Mouse (Mus musculus): Measurements from ENCODE around the gene Dnajc15. TPM values are rescaled to one million over a fixed set of nuclear protein-coding genes. Genes with fewer than 3 reads are reported as not detected.

The Dnajc15 gene
- total RNA-seq, 2 experiments from 2014 or later: 337 to 380 TPM

DNA sequence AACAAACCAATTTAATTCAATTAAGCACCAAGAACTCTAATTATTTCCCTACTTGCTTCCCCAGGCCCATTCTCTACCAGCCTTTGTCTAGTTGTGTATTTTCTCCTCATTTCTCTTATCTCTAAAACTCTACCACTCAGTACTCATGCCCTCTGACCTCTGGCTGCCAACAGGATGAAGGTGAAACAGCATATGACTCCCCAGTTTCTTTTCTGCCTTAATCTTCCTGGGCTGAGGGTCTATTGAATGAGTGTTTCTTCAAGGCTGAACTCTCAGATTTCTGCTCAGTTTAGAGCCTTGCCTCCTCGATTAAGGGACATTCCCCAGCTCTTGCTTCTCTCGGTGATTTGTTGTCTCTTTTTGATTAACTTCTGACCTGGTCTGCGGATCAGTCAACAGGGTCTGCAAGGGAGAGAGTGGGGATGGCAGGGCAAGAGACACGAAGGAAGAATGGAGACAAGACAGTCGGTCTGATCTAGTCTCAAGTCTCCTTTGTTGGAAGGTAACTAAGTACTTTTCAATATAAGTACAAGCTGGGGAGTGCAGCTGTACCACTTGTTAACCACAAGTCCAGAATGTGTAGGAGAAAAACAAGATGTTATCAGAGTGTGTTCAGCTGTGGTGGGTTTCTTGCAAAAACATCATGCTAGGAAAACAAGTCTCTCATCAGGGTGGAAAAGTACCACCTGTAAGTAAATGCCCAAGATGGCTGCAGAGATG is 13.9 kb downstream of the Dnajc15 start:
- no peak for DNase-seq (ENCODE audit: low spot score in 2 of 2)

DNA sequence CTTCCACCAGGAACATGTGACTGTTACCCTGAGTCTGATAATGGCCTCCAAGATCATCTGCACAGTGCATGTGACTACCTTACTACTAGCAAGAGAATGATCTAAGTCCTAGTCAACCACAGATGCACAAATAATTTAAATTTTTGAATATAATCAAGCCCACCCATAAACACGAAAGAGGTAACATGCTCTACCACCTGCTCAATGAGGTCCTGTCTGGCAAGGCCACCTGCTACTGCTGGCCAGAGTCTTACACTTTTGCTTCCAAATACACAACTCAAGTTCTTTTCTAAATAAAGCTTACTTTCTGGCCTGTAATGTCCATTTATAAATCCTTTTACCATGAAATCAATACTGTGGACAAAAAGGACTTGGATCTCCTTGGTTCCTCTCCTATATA is 15.0 kb downstream of the Dnajc15 start:
- no peak for DNase-seq (ENCODE audit: low spot score in 2 of 2)

DNA sequence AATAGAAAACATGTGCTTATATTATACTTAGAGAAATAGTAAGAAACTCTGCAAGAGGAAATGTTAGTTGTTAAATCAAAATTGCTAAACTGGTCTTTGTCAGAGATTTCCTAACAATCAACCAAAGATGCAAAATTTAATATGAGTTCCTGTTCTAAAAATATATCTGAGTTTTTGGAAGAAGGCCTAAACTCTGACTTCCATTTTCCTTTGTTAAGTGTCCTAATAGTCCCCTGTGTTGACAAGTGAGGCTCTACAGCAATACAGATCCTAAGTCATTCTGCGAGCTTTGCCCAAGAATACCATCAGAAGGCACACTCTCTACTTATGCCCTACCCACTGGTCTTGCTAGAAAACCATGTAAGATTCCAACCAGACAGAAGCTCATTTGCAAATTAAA is 21.0 kb downstream of the Dnajc15 start:
- no peak for DNase-seq (ENCODE audit: low spot score in 2 of 2)

DNA sequence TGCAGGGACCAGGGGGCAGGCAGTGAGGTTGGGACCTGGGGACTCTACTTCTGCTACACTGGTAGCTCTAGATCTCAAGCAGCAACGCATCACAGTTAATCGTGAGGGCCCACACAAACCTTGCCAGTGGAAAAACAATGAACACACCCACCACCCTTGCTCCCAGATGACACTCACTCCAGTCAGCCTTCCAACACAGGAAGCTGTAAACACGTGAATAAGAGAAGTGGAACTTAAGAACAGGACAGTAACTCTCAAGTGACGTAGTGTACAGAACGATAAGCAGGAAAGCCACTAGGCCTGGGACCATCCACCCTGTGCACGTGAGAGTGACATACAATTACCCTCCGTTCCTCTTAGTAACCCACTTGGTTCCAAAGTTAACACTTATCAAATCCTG is 25.1 kb downstream of the Dnajc15 start:
- DNase-seq (ENCODE audit: low spot score in 2 of 2): no peak

DNA sequence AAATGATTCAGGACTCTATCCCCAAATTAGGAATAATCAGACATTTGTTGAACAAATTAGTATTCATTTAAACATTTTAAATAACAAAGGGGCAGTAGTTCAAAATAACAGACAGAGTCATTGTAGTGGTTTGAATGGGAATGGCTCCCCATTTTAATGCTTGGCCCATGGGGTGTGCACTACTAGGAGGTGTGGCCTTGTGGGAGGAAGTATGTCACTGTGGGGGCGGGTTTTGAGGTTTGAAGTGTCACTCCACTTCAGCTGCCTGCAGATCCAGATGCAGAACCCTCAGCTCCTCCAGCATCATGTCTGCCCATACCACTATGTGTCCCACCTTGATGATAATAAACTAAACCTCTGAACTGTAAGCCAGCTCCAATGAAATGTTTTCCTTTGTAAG is 26.6 kb downstream of the Dnajc15 start:
- no peak for DNase-seq (ENCODE audit: low spot score in 2 of 2)

DNA sequence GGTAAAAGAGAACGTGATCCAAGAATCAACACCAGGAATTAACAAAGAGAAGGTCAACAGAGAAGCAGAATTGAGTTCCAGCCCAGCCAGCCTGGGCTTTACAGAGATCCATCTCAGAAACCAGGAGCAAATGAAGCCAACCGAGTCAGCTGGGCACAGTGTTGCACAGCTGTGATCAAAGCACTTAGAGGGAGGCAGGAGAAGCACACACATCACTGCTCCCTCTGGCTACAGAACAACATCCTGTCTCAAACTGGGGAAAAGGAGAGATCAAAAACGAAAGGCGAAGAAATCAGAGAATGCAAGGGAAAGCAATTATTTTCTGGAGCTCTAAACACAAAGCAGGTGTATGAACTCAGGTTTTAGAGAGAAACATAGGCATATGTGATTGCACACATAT is 28.7 kb downstream of the Dnajc15 start:
- DNase-seq (ENCODE audit: low spot score in 2 of 2): no peak

DNA sequence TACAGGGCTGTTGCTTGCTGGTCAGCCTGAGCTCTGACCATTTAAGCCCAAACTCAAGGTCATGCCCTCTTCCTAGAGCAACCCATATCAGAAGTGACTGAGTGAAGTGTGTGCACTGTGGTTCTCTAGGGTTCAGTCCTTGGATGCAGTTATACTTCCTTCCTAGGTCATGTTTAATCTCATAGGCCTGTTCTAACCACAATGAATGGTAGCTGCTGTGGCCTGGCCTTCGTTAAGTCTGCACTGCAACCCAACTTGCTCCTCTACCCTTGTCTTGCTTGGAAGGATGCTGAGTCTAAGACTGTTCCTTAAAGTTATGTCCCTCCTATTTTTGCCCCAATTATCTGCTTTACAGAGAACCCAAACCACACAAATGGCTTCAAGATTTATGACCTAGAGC is 29.4 kb downstream of the Dnajc15 start:
- DNase-seq (ENCODE audit: low spot score in 2 of 2): no peak

DNA sequence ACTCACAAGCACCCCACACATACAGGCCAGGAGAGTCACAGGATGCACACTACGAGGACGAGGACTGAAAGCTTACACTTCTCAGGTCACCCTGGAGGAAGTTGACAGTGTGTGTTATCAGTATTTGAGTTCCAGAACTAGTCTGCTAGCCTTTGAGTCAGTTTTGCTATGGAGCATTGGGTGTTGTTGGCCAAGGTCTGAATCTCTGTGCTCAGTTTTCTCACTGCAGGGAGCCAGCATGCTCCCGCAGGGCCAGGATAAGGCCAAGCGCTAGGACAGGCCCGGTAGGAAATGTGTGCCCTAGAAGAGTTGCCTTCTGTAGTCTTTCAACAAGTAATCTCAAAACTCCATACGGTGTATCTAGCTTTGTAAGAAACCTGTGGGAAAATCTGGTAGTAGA is 34.4 kb downstream of the Dnajc15 start:
- DNase-seq (ENCODE audit: low spot score in 2 of 2): no peak

DNA sequence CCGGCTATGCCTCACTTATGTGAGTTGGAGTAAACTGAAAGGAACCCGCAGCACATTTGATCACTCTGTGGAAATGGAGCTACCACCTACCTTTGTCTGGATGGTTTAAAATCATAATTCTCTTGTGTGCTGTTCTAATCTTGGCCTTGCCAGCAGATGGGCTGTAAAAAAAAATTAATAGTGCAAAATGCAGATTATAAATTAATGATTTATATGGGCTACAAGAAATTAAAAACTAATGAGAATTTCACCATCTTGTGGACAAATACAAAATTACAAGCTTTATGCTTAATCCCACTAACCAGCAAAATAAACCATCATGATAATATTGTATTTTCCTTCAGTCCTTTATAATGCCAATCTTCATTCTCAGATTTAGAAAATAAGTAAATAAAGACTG is 34.8 kb downstream of the Dnajc15 start:
- no peak for DNase-seq (ENCODE audit: low spot score in 2 of 2)

DNA sequence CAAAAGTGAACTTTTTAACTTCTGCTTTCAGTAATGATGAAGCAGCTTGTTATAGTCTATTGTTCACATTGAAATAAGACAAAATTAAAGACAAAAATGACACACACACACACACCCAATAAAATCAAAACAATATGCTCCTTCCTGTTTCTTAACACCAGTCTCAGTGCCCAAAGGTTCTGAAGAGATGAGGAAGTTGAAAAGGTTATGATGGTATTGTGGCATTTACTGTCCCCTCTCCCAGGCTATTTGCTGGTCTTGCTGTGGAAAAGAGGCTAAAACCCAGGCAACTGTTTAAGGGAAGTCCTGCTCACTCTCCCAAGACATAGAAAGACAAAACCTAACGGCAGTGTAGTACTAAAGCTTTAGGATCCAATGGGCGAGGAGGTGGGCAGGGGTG is 38.1 kb downstream of the Dnajc15 start:
- DNase-seq (ENCODE audit: low spot score in 2 of 2): no peak

DNA sequence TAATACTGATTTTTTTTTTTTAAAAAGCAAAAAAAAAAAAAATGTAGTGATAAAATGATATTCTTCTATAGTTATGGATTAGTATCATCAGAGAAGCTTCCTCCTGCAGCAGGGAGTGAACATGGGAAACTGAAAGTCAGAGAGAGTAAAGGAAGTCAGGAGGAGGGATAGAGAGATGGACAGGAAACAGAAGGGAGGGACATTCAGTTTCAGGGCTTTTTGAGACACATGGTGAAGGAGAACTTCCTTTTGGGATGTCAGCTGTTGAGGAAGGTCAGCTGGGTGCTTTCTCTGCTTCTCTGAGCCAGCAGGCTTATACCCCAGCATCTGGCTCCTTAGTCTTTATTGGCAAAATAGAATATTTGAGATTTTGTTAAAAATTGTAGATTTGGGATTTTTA is 42.6 kb downstream of the Dnajc15 start:
- DNase-seq (ENCODE audit: low spot score in 2 of 2): no peak

DNA sequence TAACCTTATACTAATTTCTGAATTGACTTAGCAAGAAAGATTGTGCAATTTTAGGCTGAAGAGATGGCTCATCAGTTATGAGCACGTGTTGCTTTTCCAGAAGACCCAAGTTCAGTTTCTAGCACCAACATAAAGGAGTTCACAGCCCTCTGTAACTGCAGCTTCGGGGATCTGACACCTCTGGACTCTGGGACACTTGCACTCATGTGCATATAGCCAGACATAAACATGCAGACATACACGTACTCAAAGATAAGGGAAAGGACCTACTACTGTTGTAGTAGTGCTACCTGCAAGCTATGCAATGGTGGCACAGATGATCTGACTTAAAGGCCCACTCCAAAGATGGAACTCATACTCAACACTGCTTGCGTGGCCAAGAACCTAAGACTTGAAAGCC is 43.0 kb downstream of the Dnajc15 start:
- DNase-seq (ENCODE audit: low spot score in 2 of 2): no peak

DNA sequence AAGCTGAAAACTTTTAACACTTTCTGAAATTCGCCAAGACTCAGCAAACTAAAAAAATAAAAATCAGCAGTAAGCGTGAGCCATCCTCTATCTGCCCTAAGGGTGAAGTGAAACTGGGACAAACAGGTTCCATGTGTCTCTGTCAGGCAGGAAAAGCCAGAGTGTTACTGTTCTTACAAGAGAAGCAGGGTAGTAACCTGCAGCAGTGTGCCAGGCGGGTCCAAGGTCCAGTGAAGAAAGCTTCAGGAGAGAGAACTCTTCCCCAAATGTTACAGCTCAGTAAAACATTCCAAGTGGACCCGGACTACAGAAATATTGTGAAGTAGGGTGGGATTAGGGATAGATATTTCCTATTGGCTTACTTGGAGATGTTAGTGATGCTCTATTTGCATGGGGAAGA is 45.3 kb downstream of the Dnajc15 start:
- DNase-seq (ENCODE audit: low spot score in 2 of 2): no peak

DNA sequence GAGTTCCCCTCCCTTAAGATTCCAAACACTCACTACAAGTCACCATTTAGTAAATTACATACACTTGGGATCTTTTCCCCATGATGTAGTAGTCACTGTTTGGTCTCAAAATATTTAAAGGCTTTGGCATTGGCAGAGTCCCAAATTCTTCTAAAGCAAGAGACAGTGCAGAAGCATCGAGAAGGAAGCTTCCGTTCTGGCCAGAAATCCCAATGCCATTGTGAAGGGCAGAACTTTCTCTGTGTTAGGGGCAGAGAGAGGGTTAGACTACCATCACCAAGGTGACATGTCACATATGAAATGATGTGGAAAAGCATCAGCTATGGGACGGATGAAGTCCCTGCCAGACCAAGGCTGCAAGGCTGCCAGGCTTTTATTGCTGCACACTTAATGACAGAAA is 49.0 kb downstream of the Dnajc15 start:
- DNase-seq (ENCODE audit: low spot score in 2 of 2): no peak

DNA sequence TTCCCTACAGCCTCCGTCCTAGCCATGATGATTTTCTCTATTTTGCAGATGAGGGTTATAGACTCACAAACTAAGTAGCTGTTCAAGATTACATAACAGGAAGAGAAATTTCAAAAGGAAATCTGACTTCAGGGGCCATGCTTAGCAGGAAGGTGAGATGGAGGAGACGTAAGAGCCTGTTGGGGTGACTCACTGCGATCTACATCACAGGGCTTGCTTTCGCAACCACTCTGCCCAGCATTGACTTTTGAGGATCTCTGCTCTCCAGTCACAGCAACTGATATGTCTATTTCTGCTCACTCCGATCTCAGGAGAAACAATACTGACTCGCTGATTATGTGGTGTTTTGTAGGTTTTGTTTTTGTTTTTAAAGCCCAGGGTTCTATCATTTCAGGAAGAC is 49.8 kb downstream of the Dnajc15 start:
- no peak for DNase-seq (ENCODE audit: low spot score in 2 of 2)

DNA sequence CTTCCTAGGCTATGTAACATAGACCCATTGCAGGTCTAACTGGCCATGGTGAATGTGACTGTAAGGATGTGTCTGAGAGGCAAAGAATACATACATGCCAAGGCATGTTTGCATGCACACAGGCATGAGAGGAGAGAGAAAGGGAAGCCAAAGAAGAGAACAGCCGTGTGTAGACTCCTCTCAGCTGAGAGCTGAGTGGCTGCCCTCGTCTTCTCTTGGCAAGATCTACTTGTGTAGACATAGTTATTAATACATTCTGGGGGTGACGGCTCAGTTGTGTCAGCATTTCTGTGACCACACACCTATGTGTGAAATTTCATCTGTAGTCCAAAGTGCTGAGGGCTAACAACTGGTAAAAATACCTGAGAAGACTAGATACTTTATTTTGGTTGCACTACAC is 55.1 kb downstream of the Dnajc15 start:
- DNase-seq (ENCODE audit: low spot score in 2 of 2): no peak

DNA sequence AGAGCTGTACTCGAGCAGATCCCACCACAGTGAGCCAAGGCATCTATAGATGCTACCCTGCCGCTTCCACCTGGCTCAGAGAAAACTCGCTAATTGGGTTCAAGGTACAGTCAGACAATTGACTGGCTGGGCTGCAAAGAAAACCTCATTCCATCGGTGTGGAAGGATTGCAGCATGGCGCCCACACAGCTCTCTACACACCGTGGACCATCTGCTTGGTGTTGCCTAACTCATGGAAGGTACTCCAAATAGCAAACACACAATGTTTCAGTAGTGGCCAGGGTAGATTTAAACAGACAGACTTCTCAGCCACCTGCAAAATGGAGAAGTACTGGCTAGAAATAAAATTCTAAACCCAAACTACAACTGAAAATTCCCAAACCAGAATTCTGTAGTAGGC is 57.4 kb downstream of the Dnajc15 start:
- no peak for DNase-seq (ENCODE audit: low spot score in 2 of 2)

DNA sequence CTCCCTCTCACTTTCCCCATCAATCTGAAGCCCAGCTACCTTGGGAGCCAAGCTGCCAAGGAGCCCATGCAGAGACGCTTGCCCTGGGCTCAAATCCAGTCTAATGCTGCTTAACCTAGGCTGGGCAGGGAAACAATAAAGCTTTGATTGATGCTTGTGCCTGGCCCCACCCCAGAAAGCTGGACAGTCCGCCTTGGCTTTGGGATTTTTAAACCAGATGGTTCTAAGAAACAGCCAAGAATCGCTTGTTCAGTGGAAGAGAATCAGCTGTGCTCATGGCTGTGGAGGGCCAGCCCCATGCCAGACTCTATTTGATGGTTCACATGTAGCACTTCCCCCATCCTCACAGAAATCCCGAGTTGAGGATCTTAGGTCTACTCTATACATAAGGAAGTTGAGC is 60.0 kb downstream of the Dnajc15 start:
- no peak for DNase-seq (ENCODE audit: low spot score in 2 of 2)

DNA sequence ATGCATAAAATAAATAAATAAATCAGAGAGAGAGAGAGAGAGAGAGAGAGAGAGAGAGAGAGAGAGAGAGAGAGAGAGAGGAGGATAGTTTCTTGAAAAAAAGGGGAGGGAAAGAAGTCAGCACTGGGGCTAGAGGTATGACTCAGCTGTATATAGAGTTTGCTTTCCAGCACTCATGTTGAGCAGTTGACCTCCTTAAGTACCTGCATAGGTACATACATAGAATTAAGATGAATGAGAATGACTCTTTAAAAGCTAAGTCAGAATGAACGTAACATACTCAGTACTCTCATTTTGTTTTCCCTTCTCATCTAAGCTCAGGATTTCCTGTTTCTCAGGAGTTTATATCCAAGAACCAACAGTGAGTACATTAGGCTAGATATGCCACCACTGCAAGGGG is 62.0 kb downstream of the Dnajc15 start:
- DNase-seq (ENCODE audit: low spot score in 2 of 2): no peak

DNA sequence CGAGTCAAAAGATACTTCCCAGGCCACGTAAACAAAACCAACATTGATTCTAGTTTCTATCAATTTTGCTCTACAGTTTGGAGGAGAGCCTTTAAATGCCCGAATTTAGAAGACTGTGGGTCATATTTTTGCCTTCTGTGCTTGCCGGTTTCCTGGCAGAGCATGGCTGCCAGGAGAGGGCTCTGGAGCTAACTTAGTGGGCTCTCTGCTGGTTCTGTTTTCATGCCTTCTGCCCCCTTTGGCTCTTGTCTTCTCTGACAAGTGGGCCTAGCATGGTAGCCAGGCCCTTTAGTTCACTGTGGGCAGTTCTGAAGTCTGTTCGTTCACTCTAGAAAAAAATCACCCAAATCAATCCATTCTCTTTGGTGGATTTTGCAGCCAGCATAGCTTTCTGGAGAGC is 63.5 kb downstream of the Dnajc15 start:
- no peak for DNase-seq (ENCODE audit: low spot score in 2 of 2)

DNA sequence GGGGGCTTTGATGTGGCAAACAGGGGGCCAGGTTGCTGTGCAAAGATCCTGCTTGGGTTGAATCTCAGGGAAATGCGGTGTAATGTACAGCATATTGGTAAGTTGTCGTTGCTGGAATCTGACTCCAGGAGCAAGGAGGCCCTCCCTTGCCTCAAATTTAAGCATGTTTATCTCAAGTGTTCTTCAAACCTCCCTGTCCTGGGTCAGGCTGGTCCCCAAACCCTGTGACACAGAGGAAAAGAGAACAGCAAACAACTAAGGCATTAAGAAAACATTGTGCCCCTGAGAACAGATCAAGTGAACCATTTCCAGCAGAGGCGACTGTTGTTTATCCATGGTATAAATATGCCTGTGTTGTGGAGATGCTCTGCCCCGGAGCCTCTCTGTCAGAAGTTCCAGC is 67.1 kb downstream of the Dnajc15 start:
- no peak for DNase-seq (ENCODE audit: low spot score in 2 of 2)

DNA sequence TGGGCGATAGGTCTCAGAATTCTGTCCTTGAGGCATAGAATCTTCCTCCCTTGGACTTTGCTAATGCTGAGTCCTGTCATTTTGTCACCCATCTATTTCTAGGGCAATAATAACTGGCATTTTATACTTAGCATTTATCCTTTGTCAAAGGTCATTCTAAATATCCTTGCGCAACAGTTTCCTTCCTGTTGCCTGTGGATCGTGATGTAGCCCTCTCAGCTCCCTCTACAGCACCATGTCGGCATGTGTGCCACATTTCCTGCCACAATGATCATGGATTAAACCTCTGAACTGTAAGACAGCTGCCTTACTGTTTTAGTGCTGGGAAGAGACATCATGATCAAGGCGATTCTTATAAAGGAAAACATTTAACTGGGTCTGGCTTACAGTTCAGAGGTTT is 68.6 kb downstream of the Dnajc15 start:
- no peak for DNase-seq (ENCODE audit: low spot score in 2 of 2)

DNA sequence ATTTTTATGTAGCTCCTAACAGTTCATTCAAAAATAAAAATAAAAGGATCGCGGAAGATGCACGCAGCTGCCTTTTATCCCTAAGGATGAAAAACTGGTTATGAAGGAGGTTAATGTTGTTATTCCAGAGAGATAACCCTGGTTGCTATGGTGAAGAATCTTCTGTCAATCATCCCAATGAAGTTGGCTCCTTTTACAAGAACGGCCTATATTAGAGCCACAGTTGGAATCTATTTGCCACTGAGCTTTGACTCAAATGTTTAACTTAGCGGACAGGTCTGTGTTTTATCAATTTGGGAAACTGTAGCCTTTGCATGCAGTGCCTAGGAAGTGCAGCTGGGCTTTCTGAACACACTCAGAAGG is 72.7 kb downstream of the Dnajc15 start:
- DNase-seq (ENCODE audit: low spot score in 2 of 2): no peak
